In the genomic region with DNA sequence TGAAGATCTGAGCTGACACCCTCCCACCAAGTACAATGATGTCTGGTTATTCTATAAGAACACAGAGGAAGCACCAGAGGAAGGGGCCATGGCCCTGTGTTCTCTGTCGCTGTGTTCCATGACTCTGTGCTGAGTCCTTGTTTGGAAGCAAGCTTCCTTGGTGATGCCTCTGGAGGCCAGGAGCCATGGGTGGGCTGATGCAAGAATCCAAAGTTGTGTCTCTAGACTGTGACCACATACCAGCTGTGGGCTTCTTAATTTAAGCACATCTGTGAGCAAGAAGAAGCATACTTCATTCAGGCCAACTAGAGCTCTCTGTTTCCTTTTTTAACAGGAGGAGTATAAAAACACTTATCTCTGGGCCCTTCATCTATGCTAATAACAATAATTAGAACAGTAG, we compare ENCODE assay signal across 19 mouse cellular contexts. TPM values are rescaled to one million over a fixed set of nuclear protein-coding genes. Genes with fewer than 3 reads are reported as not detected.
"Had no signal": no experiment of that assay in that cellular context is flagged by ENCODE, and none has a peak within 500 bp of the region (broad histone marks: within the 10 kb centered on the region; RNA-seq: fewer than 3 reads in every experiment).

No protein-coding gene starts in this region.

- H3K4me3 ChIP-seq: liver, embryonic 15.5 days; lung, embryonic 15.5 days; midbrain, embryonic 10.5 days; midbrain, embryonic 12.5 days; neural tube, embryonic 12.5 days had no signal

- H3K4me1 ChIP-seq: lung, embryonic 15.5 days; neural tube, embryonic 12.5 days had no signal

- ATAC-seq: lung, postnatal 0 days had no signal

- H3K9me3 ChIP-seq: liver, embryonic 15.5 days; lung, embryonic 15.5 days; midbrain, embryonic 10.5 days; midbrain, embryonic 12.5 days; neural tube, embryonic 12.5 days had no signal

- H3K27me3 ChIP-seq: liver, embryonic 15.5 days; lung, embryonic 15.5 days; midbrain, embryonic 12.5 days; neural tube, embryonic 12.5 days had no signal

- H3K27ac ChIP-seq: liver, embryonic 15.5 days; lung, embryonic 15.5 days; midbrain, embryonic 10.5 days; midbrain, embryonic 12.5 days; neural tube, embryonic 12.5 days had no signal

- H3K9ac ChIP-seq: liver, embryonic 15.5 days; liver, postnatal 0 days; lung, embryonic 15.5 days; midbrain, embryonic 12.5 days; neural tube, embryonic 12.5 days had no signal

- H3K36me3 ChIP-seq: liver, embryonic 15.5 days; lung, embryonic 15.5 days; midbrain, embryonic 10.5 days; midbrain, embryonic 12.5 days; neural tube, embryonic 12.5 days had no signal

- DNase-seq: lung, postnatal 14 days; midbrain, embryonic 14.5 days; retina, postnatal 1 day; right cerebral cortex, adult 18-20 months; right cerebral cortex, postnatal 25 days; right cerebral cortex, postnatal 4 days; spleen, adult 18-20 months; thymus, adult 18-20 months; thymus, postnatal 14 days; thymus, postnatal 36 days had no signal

- H3K4me2 ChIP-seq: liver, embryonic 15.5 days; lung, embryonic 15.5 days; midbrain, embryonic 12.5 days; neural tube, embryonic 12.5 days had no signal

RNA-seq across cellular contexts. Expression of a gene that starts 42.7 kb away (rescaled TPM):
- total RNA-seq: megakaryocyte-erythroid progenitor cell, adult 5-6 weeks; monocyte, adult 5-6 weeks had no signal
